Mouse (Mus musculus) ES-E14 (cell line): Measurements from ENCODE around the gene Acbd3. TPM values are rescaled to one million over a fixed set of nuclear protein-coding genes. Genes with fewer than 3 reads are reported as not detected.

ENCODE experiments used
- DNase-seq: peaks from one replicate; pipeline ENCODE4 v3.0.0-alpha.2; 2013; ENCODE audit warnings: low read depth, low spot score
- H3K27ac ChIP-seq: 2 replicates; pipeline ENCODE4 v1.5.1; 2012; ENCODE audit warnings: low read depth, mild to moderate bottlenecking, low read length, moderate library complexity, mixed read lengths; ENCODE audit not compliant: poor library complexity, insufficient read depth, severe bottlenecking
- H3K36me3 ChIP-seq: 2 replicates; pipeline ENCODE4 v1.6.1; 2012; ENCODE audit warnings: mild to moderate bottlenecking, low read length, moderate library complexity, mixed read lengths; ENCODE audit not compliant: control insufficient read depth, poor library complexity, insufficient read depth, severe bottlenecking
- H3K4me1 ChIP-seq, 2 experiments: fragments of 150-350 bp in 1 of 2; sonication (generic) in 1 of 2; 2 replicates each; pipeline ENCODE4 v1.6.1; 2012; ENCODE audit warnings: low read length in 2 of 2, mild to moderate bottlenecking in 1 of 2, mixed read lengths in 1 of 2; ENCODE audit not compliant: control insufficient read depth in 2 of 2, insufficient read depth in 2 of 2, poor library complexity in 1 of 2
- H3K4me3 ChIP-seq, 2 experiments: fragments of 150-350 bp in 1 of 2; sonication (generic) in 1 of 2; 2 replicates each; pipeline ENCODE4 v1.5.1; 2012; ENCODE audit warnings: low read length in 2 of 2, low read depth in 1 of 2, mild to moderate bottlenecking in 1 of 2, mixed read lengths in 1 of 2; ENCODE audit not compliant: insufficient read depth in 1 of 2, poor library complexity in 1 of 2, severe bottlenecking in 1 of 2
- H3K9ac ChIP-seq: 2 replicates; pipeline ENCODE4 v1.6.1; 2012; ENCODE audit warnings: low read depth, mild to moderate bottlenecking, low read length, mixed read lengths; ENCODE audit not compliant: poor library complexity, insufficient read depth, severe bottlenecking
- H3K9me3 ChIP-seq: fragments of 150-350 bp; sonication (generic); 2 replicates; pipeline ENCODE4 v1.6.1; 2012; ENCODE audit warnings: low read depth, mild to moderate bottlenecking, low read length; ENCODE audit not compliant: control insufficient read depth, insufficient read depth
- CHD2 ChIP-seq: IDR thresholded peaks from 2 replicates; pipeline ENCODE4 v1.6.1; 2014; ENCODE audit warnings: mild to moderate bottlenecking, low read depth, low read length, inconsistent platforms
- HCFC1 ChIP-seq: IDR thresholded peaks from 2 replicates; pipeline ENCODE4 v1.6.1; 2012; ENCODE audit warnings: low read length, inconsistent platforms, borderline replicate concordance; ENCODE audit not compliant: insufficient read depth
- MAFK ChIP-seq: IDR thresholded peaks from 2 replicates; pipeline ENCODE4 v1.6.1; 2014; ENCODE audit warnings: mild to moderate bottlenecking, low read depth, low read length, inconsistent platforms; ENCODE audit not compliant: insufficient read depth
- ZC3H11A ChIP-seq: IDR thresholded peaks from 2 replicates; pipeline ENCODE4 v1.6.1; 2012; ENCODE audit warnings: low read depth, mild to moderate bottlenecking, inconsistent platforms, low read length, borderline replicate concordance
- ZNF384 ChIP-seq: IDR thresholded peaks from 2 replicates; pipeline ENCODE4 v1.6.1; 2012; ENCODE audit warnings: low read depth, low read length, inconsistent platforms
- in situ Hi-C, 2 experiments: fragments of 600-800 bp; cut with MboI; formaldehyde crosslinking; loops; one replicate each; pipeline ENCODE4 v1.15.1; 2025; ENCODE audit warnings: low sequenced_read_pairs in 2 of 2, inconsistent platforms in 1 of 2; ENCODE audit not compliant: unreplicated experiment in 2 of 2
- total RNA-seq: library from RNA; depleted of rRNA; stranded (reverse); fragments of 300-350 nt; gene quantifications from 2 replicates; pipeline ENCODE4 v1.2.3, GENCODE M21; 2012

Acbd3 gene
- total RNA-seq, 1 experiment = 20.4 TPM

DNA sequence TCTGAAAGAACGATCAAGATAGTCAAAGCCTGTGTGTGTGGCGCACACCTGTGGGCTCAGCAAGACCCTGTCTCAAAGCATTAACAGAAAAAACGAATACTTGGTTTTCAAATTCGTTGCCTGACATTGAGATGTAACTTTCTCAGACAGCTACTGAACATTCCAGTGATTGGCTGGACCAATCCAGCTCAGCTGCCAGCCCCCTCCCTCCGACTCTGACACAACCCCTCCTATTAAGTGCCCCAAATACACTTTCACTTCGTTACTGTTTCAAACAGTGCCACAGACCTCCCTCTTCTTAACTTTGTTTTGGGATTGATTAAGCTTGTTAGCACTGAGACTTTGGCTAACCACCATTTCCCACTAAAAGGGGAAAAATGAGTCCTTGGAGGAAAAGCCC, 22.4 kb upstream of the Acbd3 start:
- Histone ChIP-seq H3K9me3 (no peaks in the 10 kb centered on the region), H3K4me3 (no peak overlapping the region), H3K36me3 (no peaks in the 10 kb centered on the region), H3K27ac (no peak overlapping the region), H3K9ac (no peak overlapping the region), H3K4me1 (no peaks in the 10 kb centered on the region)
- no peak for DNase-seq
- TF ChIP-seq MAFK = no peak
- TF ChIP-seq ZNF384 = no peak
- no peak for TF ChIP-seq HCFC1
- TF ChIP-seq CHD2 = no peak
- no peak for TF ChIP-seq ZC3H11A
- in situ Hi-C loops = no loop called here

GRCm38 (mm10) chr1:180707368-180707767, 18.5 kb upstream of the Acbd3 start:
- H3K36me3 ChIP-seq = no peaks in the 10 kb centered on the region
- no peak overlapping the region for H3K4me3 ChIP-seq
- DNase-seq = no peak
- in situ Hi-C loops = no loop called here
- H3K27ac ChIP-seq = no peak overlapping the region
- TF ChIP-seq CHD2 (no peak), MAFK (no peak), HCFC1 (no peak), ZC3H11A (no peak), ZNF384 (no peak)
- H3K9ac ChIP-seq = no peak overlapping the region
- no peaks in the 10 kb centered on the region for H3K9me3 ChIP-seq
- H3K4me1 ChIP-seq = no peaks in the 10 kb centered on the region

- Histone ChIP-seq H3K4me1 (no peaks in the 10 kb centered on the region), H3K4me3 (no peak overlapping the region), H3K36me3 (no peaks in the 10 kb centered on the region), H3K27ac (no peak overlapping the region), H3K9me3 (no peaks in the 10 kb centered on the region), H3K9ac (no peak overlapping the region)
- DNase-seq = no peak
- no peak for TF ChIP-seq ZNF384
- TF ChIP-seq CHD2 = no peak
- TF ChIP-seq MAFK = no peak
- no peak for TF ChIP-seq HCFC1
- TF ChIP-seq ZC3H11A = no peak
- in situ Hi-C loops = no loop called here
Observed at GRCm38 (mm10) chr1:180707813-180708212, 18.0 kb upstream of the Acbd3 start.

DNA sequence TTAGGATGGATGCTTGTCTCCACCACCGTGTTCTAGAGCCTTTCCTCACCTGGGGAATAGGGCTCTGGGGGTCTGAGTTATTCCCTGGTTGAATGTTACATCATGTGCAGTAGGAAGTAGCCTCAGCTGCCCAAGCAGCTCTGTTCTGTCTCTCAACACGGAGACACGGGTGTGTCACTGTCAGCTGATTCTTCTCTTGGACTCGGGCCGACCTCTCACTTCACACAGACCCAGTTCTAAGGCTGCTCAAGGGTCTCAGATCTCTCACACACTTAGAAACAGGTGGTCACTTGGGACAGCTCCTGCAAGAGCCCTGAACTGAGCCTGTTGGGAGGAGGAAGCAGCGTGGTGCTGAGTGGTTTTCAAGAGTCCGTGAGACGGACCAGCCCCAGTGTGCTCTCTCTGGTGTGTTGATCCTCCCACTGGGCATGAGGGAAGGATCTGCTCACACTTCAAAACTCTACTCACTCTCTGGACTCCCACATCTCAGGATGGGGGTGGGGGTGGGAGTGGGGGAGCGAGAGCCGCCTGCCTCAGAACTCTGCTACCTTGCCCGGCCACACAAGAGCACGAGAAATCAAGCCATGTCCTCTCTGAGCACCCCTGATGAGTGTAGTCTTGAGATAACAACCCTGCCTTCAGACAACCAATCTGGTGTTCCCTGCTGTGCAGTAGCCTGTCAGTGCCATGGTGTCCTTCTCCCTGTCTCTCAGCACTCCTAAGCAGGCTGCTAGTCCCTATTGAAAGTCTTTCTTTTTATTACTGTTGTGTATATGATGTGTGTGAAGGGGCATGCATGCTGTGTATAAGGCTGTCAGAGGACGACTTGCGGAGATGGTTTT, 16.7 kb upstream of the Acbd3 start:
- no peak overlapping the region for H3K9ac ChIP-seq
- TF ChIP-seq HCFC1 = no peak
- no peak for TF ChIP-seq MAFK
- TF ChIP-seq ZNF384 = no peak
- TF ChIP-seq ZC3H11A = no peak
- no peak for TF ChIP-seq CHD2
- in situ Hi-C loops = no loop called here
- H3K4me3 ChIP-seq = no peak overlapping the region
- H3K27ac ChIP-seq = no peak overlapping the region
- H3K9me3 ChIP-seq = no peaks in the 10 kb centered on the region
- no peaks in the 10 kb centered on the region for H3K36me3 ChIP-seq
- H3K4me1 ChIP-seq = no peaks in the 10 kb centered on the region
- no peak for DNase-seq

DNA sequence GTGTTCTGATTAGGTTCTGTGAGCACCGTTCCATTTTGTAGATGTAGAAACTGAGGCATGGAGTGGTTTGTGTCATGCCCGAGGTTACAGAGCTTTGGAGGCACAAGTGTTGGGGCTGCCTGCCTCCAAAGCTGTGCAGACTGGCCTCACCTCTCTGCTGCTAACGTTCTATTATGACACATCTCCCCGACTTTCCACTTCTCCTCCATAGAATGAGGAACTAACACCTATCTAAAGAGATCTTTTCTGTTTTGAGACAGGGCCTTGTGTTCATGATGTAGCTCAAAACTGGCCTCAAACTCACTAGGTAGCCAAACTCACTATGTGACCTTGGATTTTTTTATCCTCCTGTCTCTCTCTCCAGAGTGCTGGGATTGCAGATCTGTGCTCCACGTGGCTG, 7.1 kb upstream of the Acbd3 start:
- Histone ChIP-seq H3K9ac (no peak overlapping the region), H3K27ac (no peak overlapping the region), H3K36me3 (no peaks in the 10 kb centered on the region), H3K4me1 (no peaks in the 10 kb centered on the region), H3K4me3 (no peak overlapping the region), H3K9me3 (no peaks in the 10 kb centered on the region)
- in situ Hi-C loops = no loop called here
- DNase-seq = no peak
- TF ChIP-seq ZC3H11A (no peak), MAFK (no peak), ZNF384 (no peak), CHD2 (no peak), HCFC1 (no peak)
